ENCODE assay signal across 8 mouse cellular contexts in genomic region chr5:127336048-127336907, GRCm38 (mm10).
A peak's percentile ranks its signal among the peaks of the same experiment; 100 is the strongest.
DNase-seq lines count a peak whose midpoint lies in the region; ATAC-seq and TF ChIP-seq lines count a peak whose summit lies in the region.

No protein-coding gene starts in this region.

- H3K27me3 ChIP-seq in hindbrain, postnatal 0 days (ENCODE audit: insufficient read depth, low read length) = no peaks in the 10 kb centered on the region
- H3K27me3 ChIP-seq in lung, postnatal 0 days (replicated peaks; ENCODE audit: insufficient read depth, low read length) = no peaks in the 10 kb centered on the region
- no peaks in the 10 kb centered on the region for H3K27me3 ChIP-seq in stomach, embryonic 15.5 days (replicated peaks)

- no peaks in the 10 kb centered on the region for H3K9me3 ChIP-seq in hindbrain, postnatal 0 days (ENCODE audit: low read length)
- H3K9me3 ChIP-seq in lung, postnatal 0 days (ENCODE audit: low read length) = no peaks in the 10 kb centered on the region
- no peaks in the 10 kb centered on the region for H3K9me3 ChIP-seq in stomach, embryonic 15.5 days

- H3K36me3 ChIP-seq in hindbrain, postnatal 0 days (ENCODE audit: insufficient read depth, low read length) = no peaks in the 10 kb centered on the region
- H3K36me3 ChIP-seq in lung, postnatal 0 days (ENCODE audit: insufficient read depth, low read length) = no peaks in the 10 kb centered on the region
- H3K36me3 ChIP-seq in stomach, embryonic 15.5 days = no peaks in the 10 kb centered on the region

- intact Hi-C loops in gastrocnemius, postnatal 14 days (cut with DNase I; ENCODE audit: low total_unique reads) = no loop called here

- H3K4me1 ChIP-seq in hindbrain, postnatal 0 days (ENCODE audit: insufficient read depth, low read length) = peaks cover 7% of the 10 kb centered on the region
- no peaks in the 10 kb centered on the region; the same call in 1 of the 2 replicates for H3K4me1 ChIP-seq in lung, postnatal 0 days (ENCODE audit: insufficient read depth, low read depth, low read length)
- H3K4me1 ChIP-seq in stomach, embryonic 15.5 days = peaks cover 12% of the 10 kb centered on the region

- H3K27ac ChIP-seq in hindbrain, postnatal 0 days = 0 out of 2 replicates have a peak overlapping the region, but pooled peaks have one; percentile 16
- no peak overlapping the region; the same call in 1 of the 2 replicates for H3K27ac ChIP-seq in lung, postnatal 0 days (ENCODE audit: low read length)
- H3K27ac ChIP-seq in stomach, embryonic 15.5 days = no peak overlapping the region

- DNase-seq in cerebellum, adult 11-12 months = peak; percentile 73
- DNase-seq in cerebellum, adult 8-10 months = no peak
- peak; percentile 75 for DNase-seq in cerebellum, adult 9-11 months
- DNase-seq in gastrocnemius, postnatal 14 days = peak; percentile 57
- DNase-seq in hindbrain, postnatal 0 days (ENCODE audit: low spot score) = peak; percentile 87
- DNase-seq in lung, postnatal 0 days (ENCODE audit: low spot score) = peak; percentile 92

- peak; percentile 82 for ATAC-seq in hindbrain, postnatal 0 days
- peak; percentile 92 for ATAC-seq in lung, postnatal 0 days
- peak; percentile 59 for ATAC-seq in stomach, embryonic 15.5 days (ENCODE audit: insufficient read depth, low FRiP score, low read depth)
- no peak for ATAC-seq in inflammation-experienced regulatory T-cells, adult 6 months

- H3K4me3 ChIP-seq in hindbrain, postnatal 0 days (ENCODE audit: low read length) = no peak overlapping the region
- H3K4me3 ChIP-seq in lung, postnatal 0 days (ENCODE audit: low read depth, low read length) = no peak overlapping the region
- no peak overlapping the region for H3K4me3 ChIP-seq in stomach, embryonic 15.5 days (replicated peaks)

- H3K9ac ChIP-seq in hindbrain, postnatal 0 days (replicated peaks; ENCODE audit: low read length) = no peak overlapping the region
- H3K9ac ChIP-seq in lung, postnatal 0 days (replicated peaks; ENCODE audit: low read depth) = no peak overlapping the region
- no peak overlapping the region for H3K9ac ChIP-seq in stomach, embryonic 15.5 days

- TF ChIP-seq EP300 in lung, postnatal 0 days (IDR thresholded peaks at IDR 0.05) = peak; percentile 37; the same call in 1 of the 2 replicates

- TF ChIP-seq CTCF in hindbrain, postnatal 0 days (IDR thresholded peaks at IDR 0.05; ENCODE audit: low read depth) = no peak
- no peak for TF ChIP-seq CTCF in lung, postnatal 0 days (IDR thresholded peaks at IDR 0.05)

- 3% methylated on average over 15 of the region's 15 CpGs for WGBS in hindbrain, postnatal 0 days
- 5% methylated on average over 15 of the region's 15 CpGs for WGBS in lung, postnatal 0 days
- 8% methylated on average over 15 of the region's 15 CpGs for WGBS in stomach, embryonic 15.5 days

- peak overlapping the region; percentile 38 for H3K4me2 ChIP-seq in hindbrain, postnatal 0 days (ENCODE audit: low read depth, low read length)
- H3K4me2 ChIP-seq in lung, postnatal 0 days (replicated peaks; ENCODE audit: low read depth, low read length) = no peak overlapping the region; the same call in 1 of the 2 replicates
- peak overlapping the region; percentile 27; the same call in 1 of the 2 replicates for H3K4me2 ChIP-seq in stomach, embryonic 15.5 days
